Mouse (Mus musculus): Measurements from ENCODE around the gene Med23. TPM values are rescaled to one million over a fixed set of nuclear protein-coding genes. Genes with fewer than 3 reads are reported as not detected.

Med23 gene
- polyA plus RNA-seq, 1 experiment from 2014 or later = 22.3 TPM

DNA sequence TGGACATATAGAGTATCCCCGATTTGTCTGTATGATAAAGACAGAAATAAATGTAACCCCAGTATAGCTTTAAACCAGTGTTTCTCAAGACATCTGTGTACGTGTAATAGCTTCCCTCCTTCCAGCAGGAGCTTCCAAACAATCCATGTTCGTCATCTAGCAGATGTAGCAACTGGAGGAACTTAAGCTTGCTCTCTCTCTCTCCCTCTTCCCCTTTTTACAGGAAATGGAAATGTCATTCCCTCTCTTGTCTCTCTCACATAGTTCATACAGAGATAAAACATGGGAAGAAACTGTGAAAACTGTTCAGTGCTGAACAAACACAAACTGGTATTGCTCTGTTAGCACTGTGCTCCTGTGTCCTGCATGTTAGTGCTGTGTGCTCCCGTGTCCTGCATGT, 80.4 kb downstream of the Med23 start:
- Histone ChIP-seq H3K27ac (no peak overlapping the region), H3K4me2 (no peak overlapping the region), H3K36me3 (no peaks in the 10 kb centered on the region), H3K9me3 (replicated peaks) (no peaks in the 10 kb centered on the region), H3K9ac (no peak overlapping the region), H3K4me1 (no peaks in the 10 kb centered on the region), H3K27me3 (peaks cover 27% of the 10 kb centered on the region), H3K4me3 (replicated peaks) (no peak overlapping the region)
- ATAC-seq (replicated peaks; ENCODE audit: low FRiP score) = no peak
- 78% methylated on average over 4 of the region's 4 CpGs for WGBS

DNA sequence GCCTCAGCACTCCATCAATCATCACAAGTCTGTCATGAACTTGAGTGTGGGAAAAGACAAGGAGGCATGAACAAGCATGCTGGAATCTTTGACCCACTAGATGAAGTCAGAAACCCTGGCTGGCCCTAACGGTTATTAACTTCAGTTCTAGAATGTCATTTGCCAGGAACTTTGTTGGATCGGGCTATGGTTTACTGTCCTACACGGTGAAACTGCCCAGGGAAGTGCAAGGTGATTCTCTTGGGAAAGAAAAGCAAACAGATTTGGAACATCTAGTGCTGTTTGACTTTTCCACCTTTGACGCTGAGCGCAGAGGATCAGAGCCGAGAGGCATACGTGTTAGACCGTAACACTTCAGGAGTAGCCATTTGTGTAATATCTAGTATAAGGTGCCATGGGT, 81.8 kb downstream of the Med23 start:
- no peaks in the 10 kb centered on the region for H3K36me3 ChIP-seq
- no peak for ATAC-seq (replicated peaks; ENCODE audit: low FRiP score)
- no peak overlapping the region for H3K27ac ChIP-seq
- H3K4me1 ChIP-seq = no peaks in the 10 kb centered on the region
- peaks cover 28% of the 10 kb centered on the region for H3K27me3 ChIP-seq
- H3K9ac ChIP-seq = no peak overlapping the region
- H3K4me2 ChIP-seq = no peak overlapping the region
- no peaks in the 10 kb centered on the region for H3K9me3 ChIP-seq (replicated peaks)
- H3K4me3 ChIP-seq (replicated peaks) = no peak overlapping the region
- 68% methylated on average over 8 of the region's 8 CpGs for WGBS

DNA sequence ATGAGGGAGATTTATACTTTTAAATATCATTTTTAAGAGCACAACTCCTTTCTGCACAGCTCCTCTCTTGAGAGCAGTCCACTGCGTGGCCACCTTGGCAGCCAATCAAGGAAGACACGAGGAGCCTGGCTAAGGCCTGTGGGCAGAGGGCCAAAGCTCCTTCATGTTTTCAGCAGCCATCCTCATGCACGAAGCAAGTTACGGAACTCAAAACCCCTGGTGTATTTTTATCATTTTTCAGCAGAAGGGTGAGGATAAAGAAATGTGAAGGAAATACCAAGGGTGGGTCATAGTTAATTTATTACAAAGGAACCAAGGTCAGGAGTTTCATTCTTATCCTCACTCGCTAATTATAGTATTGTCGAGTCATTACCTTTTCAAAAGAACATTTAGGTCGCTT, 82.8 kb downstream of the Med23 start:
- WGBS = 70% methylated on average over 7 of the region's 7 CpGs
- H3K27me3 ChIP-seq = peaks cover 38% of the 10 kb centered on the region
- H3K9ac ChIP-seq = no peak overlapping the region
- no peak overlapping the region for H3K4me2 ChIP-seq
- ATAC-seq (replicated peaks; ENCODE audit: low FRiP score) = no peak
- no peak overlapping the region for H3K4me3 ChIP-seq (replicated peaks)
- H3K4me1 ChIP-seq = no peaks in the 10 kb centered on the region
- no peaks in the 10 kb centered on the region for H3K9me3 ChIP-seq (replicated peaks)
- H3K36me3 ChIP-seq = no peaks in the 10 kb centered on the region
- no peak overlapping the region for H3K27ac ChIP-seq

DNA sequence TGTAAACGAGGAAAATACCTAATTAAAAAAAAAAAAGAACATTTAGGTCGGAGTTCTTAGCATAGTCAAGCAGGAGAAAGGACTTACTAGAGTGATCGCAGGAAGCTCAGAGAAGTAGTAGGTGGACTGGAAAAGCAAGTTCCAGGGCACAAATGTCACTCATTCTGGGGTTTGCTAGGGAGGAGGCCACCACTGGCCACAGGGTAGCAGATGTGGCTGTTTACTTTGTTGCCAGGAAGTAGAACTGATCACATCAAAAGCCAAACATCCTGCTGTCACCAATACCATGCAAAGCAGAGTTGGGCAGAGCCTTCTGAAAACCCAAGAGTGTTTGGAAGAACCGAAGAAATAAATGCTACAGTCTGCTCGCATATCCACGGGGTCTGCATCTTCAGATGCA, 84.1 kb downstream of the Med23 start:
- Histone ChIP-seq H3K27me3 (peaks cover 38% of the 10 kb centered on the region), H3K27ac (no peak overlapping the region), H3K36me3 (no peaks in the 10 kb centered on the region), H3K4me3 (replicated peaks) (no peak overlapping the region), H3K4me2 (no peak overlapping the region), H3K9ac (no peak overlapping the region), H3K9me3 (replicated peaks) (no peaks in the 10 kb centered on the region), H3K4me1 (peaks cover 7% of the 10 kb centered on the region)
- ATAC-seq (replicated peaks; ENCODE audit: low FRiP score) = no peak
- WGBS = 86% methylated on average over 6 of the region's 6 CpGs

DNA sequence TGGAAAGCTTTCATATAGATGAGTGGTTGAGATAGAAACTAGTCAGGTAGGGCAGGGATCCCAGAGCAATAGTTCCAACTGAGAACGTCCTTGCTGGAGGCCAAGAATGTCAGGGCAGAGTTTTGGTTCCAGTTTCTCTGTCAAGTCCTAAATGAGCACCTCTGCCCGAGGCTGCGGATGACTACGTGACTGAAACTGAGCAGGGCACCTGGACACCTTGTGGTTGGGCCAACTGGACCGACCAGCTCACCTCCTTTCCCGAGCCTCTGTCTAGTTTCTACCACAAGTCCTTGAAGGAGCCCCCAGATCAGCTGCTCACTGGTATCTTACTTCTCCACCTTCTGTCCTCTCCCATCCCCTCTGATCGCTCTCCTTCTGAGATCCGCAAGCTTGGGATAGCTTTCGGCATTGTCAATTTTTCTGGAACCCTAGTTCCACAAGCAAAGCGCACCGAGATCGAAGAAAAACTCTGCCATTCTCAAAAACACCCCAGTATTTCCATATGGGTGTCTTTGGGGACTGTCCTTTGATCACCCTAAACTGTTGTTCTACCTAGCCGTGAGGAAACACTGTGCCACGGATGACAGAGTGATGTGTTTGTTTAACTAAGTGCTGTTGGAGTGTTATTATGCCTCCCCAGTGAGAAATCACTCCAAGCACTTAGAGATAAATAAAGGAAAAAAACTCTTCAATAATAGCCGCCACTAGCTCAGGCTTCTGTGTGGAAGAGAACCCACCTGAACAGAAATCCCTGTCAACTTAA, 88.7 kb downstream of the Med23 start:
- Histone ChIP-seq H3K27ac (no peak overlapping the region), H3K9ac (no peak overlapping the region), H3K9me3 (replicated peaks) (no peaks in the 10 kb centered on the region), H3K36me3 (no peaks in the 10 kb centered on the region), H3K4me1 (peaks cover 16% of the 10 kb centered on the region), H3K27me3 (peaks cover 37% of the 10 kb centered on the region), H3K4me3 (replicated peaks) (0 out of 2 replicates have a peak overlapping the region, but pooled peaks have one; percentile 12), H3K4me2 (peak overlapping the region; percentile 45)
- no peak for ATAC-seq (replicated peaks; ENCODE audit: low FRiP score)
- WGBS = 28% methylated on average over 15 of the region's 15 CpGs

DNA sequence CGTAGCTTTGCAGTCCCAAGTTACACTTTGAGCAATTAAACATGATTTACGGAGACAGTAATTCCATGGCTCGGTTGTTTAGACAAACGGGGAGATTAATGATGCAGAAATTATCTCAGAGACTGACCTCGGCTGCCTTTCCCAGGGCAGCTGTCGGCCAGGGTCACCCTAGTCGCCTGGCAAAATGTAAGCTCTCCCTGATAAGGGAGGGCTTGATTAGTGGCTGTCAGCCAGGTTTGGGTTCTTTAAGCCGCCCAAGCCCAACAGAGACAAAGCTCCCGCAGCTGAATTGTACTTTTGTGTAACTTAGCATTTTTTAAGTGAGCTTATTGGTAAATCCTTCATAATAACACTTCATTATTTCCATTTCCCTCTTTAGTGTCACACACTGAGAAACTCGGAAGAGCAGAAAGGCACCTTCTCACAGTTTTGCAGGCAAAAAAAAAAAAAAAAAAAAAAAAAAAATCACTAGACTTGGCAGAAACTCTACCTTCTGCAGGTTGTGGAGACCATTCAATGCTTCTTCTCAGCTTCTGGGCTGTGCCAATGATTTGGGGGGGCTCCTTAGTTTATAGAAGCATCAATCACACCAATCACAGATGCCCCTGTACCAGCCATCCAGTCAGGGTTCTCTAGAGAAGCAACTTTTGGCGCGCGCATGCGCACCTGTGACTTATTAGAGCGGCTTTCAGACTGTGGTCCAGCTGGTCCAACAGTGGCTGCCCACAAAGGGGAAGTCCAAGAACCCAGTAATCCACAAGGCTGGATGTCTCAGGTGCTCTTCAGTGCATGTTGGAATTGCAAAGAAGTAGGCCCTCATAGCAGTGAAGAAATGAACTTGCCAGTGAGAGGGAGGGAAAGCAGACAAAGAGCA, 89.5 kb downstream of the Med23 start:
- H3K4me2 ChIP-seq = peak overlapping the region; percentile 45
- no peak overlapping the region for H3K27ac ChIP-seq
- no peak overlapping the region for H3K4me3 ChIP-seq (replicated peaks)
- peaks cover 16% of the 10 kb centered on the region for H3K4me1 ChIP-seq
- H3K9ac ChIP-seq = no peak overlapping the region
- peaks cover 38% of the 10 kb centered on the region for H3K27me3 ChIP-seq
- no peaks in the 10 kb centered on the region for H3K36me3 ChIP-seq
- H3K9me3 ChIP-seq (replicated peaks) = no peaks in the 10 kb centered on the region
- 33% methylated on average over 15 of the region's 15 CpGs for WGBS
- peak; percentile 89 for ATAC-seq (replicated peaks; ENCODE audit: low FRiP score)

DNA sequence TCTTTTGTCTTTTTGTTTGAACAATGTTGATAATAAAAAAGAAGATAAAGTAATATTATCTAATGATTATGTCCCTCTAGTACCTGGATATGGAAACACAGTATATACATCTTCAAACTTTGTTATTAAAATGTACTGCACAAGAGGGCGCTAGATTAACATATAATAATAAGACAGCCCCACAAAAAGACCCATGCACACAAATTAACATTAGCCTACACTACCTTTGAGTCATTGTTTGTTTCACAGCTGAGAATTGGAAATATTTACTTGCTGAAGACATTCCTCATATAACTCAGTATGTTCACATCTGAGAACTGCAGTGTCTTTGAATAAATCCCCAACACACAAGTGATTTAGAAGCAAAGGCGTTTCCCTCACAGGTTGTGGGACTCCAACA, 91.3 kb downstream of the Med23 start:
- Histone ChIP-seq H3K4me3 (replicated peaks) (no peak overlapping the region), H3K4me2 (no peak overlapping the region), H3K27ac (no peak overlapping the region), H3K36me3 (no peaks in the 10 kb centered on the region), H3K4me1 (peaks cover 16% of the 10 kb centered on the region), H3K9ac (no peak overlapping the region), H3K27me3 (peaks cover 34% of the 10 kb centered on the region), H3K9me3 (replicated peaks) (no peaks in the 10 kb centered on the region)
- ATAC-seq (replicated peaks; ENCODE audit: low FRiP score) = no peak
- 54% methylated on average over 2 of the region's 2 CpGs for WGBS

DNA sequence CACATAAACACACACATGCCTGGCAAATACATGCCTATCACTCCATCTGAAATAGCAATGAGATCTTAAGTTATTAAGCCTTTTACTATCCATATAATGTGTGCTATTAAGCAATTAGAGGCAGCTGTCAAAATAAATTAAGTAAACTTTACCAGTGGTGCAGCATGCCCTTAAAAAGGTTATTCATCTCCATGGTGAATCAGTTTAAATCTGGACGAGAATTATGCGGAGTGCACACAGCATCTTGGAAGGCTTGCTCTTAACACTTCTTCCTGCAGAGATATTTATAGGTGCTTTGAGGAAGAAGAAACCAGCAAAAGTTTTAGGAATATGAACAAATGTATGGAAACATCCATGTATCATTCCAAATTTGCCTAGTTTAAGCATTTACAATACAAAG, 92.1 kb downstream of the Med23 start:
- no peak overlapping the region for H3K4me2 ChIP-seq
- H3K9ac ChIP-seq = no peak overlapping the region
- WGBS = 58% methylated on average over 2 of the region's 2 CpGs
- no peaks in the 10 kb centered on the region for H3K9me3 ChIP-seq (replicated peaks)
- no peak overlapping the region for H3K4me3 ChIP-seq (replicated peaks)
- ATAC-seq (replicated peaks; ENCODE audit: low FRiP score) = no peak
- peaks cover 30% of the 10 kb centered on the region; the same call in 1 of the 2 replicates for H3K27me3 ChIP-seq
- H3K36me3 ChIP-seq = no peaks in the 10 kb centered on the region
- no peak overlapping the region for H3K27ac ChIP-seq
- H3K4me1 ChIP-seq = peaks cover 16% of the 10 kb centered on the region

Small RNAs within 50 kb of the gene (microRNA-seq; reads per million reads assigned to microRNA genes)
- not detected for gene Mir6905

Other genes starting within 250 kb of the Med23 start
- 3.9 and 4.1 TPM in 2 replicates for gene Enpp1, start 157.8 kb upstream of the Med23 start, polyA plus RNA-seq (2015; fragmentation: Nextera tagmentation; extraction: Ambion mirVana)
- gene Enpp3, start 27.2 kb upstream of the Med23 start, polyA plus RNA-seq (2015; fragmentation: Nextera tagmentation; extraction: Ambion mirVana) = 3.7 and 6.4 TPM in 2 replicates
- 2.4 and 3.5 TPM in 2 replicates for gene Arg1, start 57.5 kb downstream of the Med23 start, polyA plus RNA-seq (2015; fragmentation: Nextera tagmentation; extraction: Ambion mirVana)